Mouse (Mus musculus): ENCODE measurements at regions not wholly inside any gene's neighbourhood (a gene's known extent, or its start where the extent isn't known, plus 50 kb on each side); places are given as distances from the start of the nearest gene placed in this dataset.

DNA sequence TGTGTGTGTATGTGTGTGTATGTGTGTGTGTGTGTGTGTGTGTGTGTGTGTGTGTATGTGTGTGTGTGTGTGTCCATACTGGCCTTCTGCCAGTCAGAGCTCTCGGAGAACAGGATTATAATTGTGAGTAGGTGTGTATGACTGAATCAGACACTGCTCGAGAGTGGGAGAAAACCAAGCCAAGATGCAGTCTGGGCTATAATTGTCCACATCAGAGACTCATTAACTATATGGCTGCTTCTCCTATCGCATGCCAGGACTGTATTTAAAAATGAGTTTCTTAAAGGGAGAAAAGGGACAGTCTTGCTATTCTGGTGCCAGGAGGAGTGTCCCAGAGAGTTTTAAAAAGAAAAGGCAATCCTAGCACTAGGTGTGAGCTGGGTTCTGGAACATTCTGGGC is 58.7 kb upstream of the Adpgk start:
- Histone ChIP-seq H3K9ac (no peak overlapping the region), H3K27me3 (no peaks in the 10 kb centered on the region), H3K36me3 (replicated peaks) (no peaks in the 10 kb centered on the region), H3K9me3 (no peaks in the 10 kb centered on the region), H3K4me2 (no peak overlapping the region), H3K27ac (no peak overlapping the region), H3K4me1 (no peaks in the 10 kb centered on the region), H3K4me3 (replicated peaks) (no peak overlapping the region)
- ATAC-seq (ENCODE audit: low FRiP score), result no peak
- WGBS, result 75% methylated on average over 3 of the region's 3 CpGs

- H3K27me3 ChIP-seq, result no peaks in the 10 kb centered on the region
- no peak overlapping the region for H3K27ac ChIP-seq
- H3K36me3 ChIP-seq (replicated peaks), result no peaks in the 10 kb centered on the region
- no peak for ATAC-seq (ENCODE audit: low FRiP score)
- H3K4me1 ChIP-seq, result no peaks in the 10 kb centered on the region
- WGBS, result 85% methylated on average over 7 of the region's 7 CpGs
- no peak overlapping the region for H3K9ac ChIP-seq
- H3K4me3 ChIP-seq (replicated peaks), result no peak overlapping the region
- H3K4me2 ChIP-seq, result no peak overlapping the region
- no peaks in the 10 kb centered on the region for H3K9me3 ChIP-seq
Measured at GRCm38 (mm10) chr9:59231947-59232346, 59.4 kb upstream of the Adpgk start.

GRCm38 (mm10) chr9:59231186-59231585 is 60.2 kb upstream of the Adpgk start:
- Histone ChIP-seq H3K9ac (no peak overlapping the region), H3K4me3 (replicated peaks) (no peak overlapping the region), H3K27ac (no peak overlapping the region), H3K9me3 (no peaks in the 10 kb centered on the region), H3K4me1 (no peaks in the 10 kb centered on the region), H3K36me3 (replicated peaks) (no peaks in the 10 kb centered on the region), H3K4me2 (no peak overlapping the region), H3K27me3 (no peaks in the 10 kb centered on the region)
- ATAC-seq (ENCODE audit: low FRiP score), result no peak
- WGBS, result 78% methylated on average over 5 of the region's 5 CpGs

DNA sequence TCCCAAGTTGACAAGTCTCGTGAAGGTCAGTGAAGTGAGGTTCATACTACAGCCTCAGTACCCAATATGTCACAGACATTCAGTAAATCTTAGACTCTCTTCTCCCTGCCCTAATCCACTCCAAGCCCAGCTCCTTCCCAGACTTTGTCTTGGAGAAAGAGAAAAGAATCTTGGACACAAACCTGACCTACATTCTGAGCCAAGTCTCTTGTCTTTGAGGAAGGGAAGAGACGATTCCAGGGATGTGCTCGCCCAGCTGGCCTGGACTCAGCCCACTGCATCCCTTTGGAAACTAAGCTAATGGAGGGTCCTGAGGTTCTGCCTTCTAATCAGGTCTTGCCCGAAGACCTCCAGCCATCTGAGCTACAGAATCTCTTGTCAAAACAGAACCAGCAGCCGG is 61.2 kb upstream of the Adpgk start:
- WGBS, result 96% methylated on average over 5 of the region's 5 CpGs
- no peaks in the 10 kb centered on the region for H3K27me3 ChIP-seq
- no peaks in the 10 kb centered on the region for H3K9me3 ChIP-seq
- H3K9ac ChIP-seq, result no peak overlapping the region
- H3K36me3 ChIP-seq (replicated peaks), result no peaks in the 10 kb centered on the region
- no peaks in the 10 kb centered on the region for H3K4me1 ChIP-seq
- H3K4me2 ChIP-seq, result no peak overlapping the region
- no peak overlapping the region for H3K27ac ChIP-seq
- ATAC-seq (ENCODE audit: low FRiP score), result no peak
- no peak overlapping the region for H3K4me3 ChIP-seq (replicated peaks)

DNA sequence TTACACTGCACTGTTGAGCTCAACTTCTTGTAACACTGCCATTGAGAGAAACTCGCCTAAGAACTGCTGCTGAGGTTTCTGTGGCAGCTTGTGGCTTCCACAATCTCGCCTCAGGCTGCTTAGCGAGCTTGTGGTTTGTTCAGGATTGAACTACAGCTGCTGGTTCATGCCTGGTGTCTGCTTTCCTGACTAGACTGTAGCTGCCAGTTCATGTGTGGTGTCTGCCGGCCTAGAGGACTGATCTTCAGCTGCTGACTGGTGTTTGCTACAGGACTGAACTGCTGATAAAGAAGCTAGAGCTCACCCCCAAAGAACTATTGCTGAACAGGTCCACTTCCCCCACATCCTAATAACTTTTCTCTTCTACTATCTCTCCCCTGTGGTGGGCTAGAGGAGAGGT is 63.4 kb upstream of the Adpgk start:
- no peak for ATAC-seq (ENCODE audit: low FRiP score)
- H3K4me1 ChIP-seq, result no peaks in the 10 kb centered on the region

GRCm38 (mm10) chr9:59226361-59226760 is 65.0 kb upstream of the Adpgk start:
- H3K4me2 ChIP-seq, result no peak overlapping the region
- 93% methylated on average over 4 of the region's 4 CpGs for WGBS
- H3K9me3 ChIP-seq, result no peaks in the 10 kb centered on the region
- no peak overlapping the region for H3K9ac ChIP-seq
- H3K4me3 ChIP-seq (replicated peaks), result no peak overlapping the region
- H3K27me3 ChIP-seq, result no peaks in the 10 kb centered on the region; the same call in 1 of the 2 replicates
- no peaks in the 10 kb centered on the region for H3K36me3 ChIP-seq (replicated peaks)
- ATAC-seq (ENCODE audit: low FRiP score), result no peak
- H3K4me1 ChIP-seq, result no peaks in the 10 kb centered on the region
- no peak overlapping the region for H3K27ac ChIP-seq

More for the DNA sequence above, 63.4 kb upstream of the Adpgk start:
- no peak overlapping the region for H3K4me3 ChIP-seq (replicated peaks)
- H3K27ac ChIP-seq, result no peak overlapping the region
- H3K36me3 ChIP-seq (replicated peaks), result no peaks in the 10 kb centered on the region
- H3K9ac ChIP-seq, result no peak overlapping the region
- H3K27me3 ChIP-seq, result no peaks in the 10 kb centered on the region
- no peak overlapping the region for H3K4me2 ChIP-seq
- 81% methylated on average over 4 of the region's 4 CpGs for WGBS
- no peaks in the 10 kb centered on the region for H3K9me3 ChIP-seq

DNA sequence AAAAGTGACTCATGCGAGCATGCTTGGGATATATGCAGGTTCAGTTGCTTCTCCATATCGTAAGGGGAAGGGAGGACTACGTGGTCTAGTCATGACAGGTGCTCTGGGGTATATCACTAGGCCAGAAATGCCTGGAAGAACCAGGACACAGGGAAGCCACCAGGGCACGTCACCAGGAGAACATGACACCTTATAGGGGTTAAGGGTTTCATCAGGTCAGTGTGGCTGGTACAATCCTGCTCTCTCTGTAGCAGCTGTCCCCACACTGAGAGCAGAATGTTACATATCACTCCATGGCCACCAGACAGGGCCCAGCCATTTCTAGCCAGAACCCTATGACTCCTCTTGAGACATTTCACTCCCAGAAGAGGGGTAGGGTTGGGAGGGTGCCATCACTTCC is 72.1 kb upstream of the Adpgk start:
- no peak overlapping the region for H3K4me3 ChIP-seq (replicated peaks)
- no peaks in the 10 kb centered on the region; the same call in 1 of the 2 replicates for H3K27me3 ChIP-seq
- no peak overlapping the region for H3K4me2 ChIP-seq
- H3K27ac ChIP-seq, result no peak overlapping the region
- H3K9ac ChIP-seq, result no peak overlapping the region
- H3K4me1 ChIP-seq, result no peaks in the 10 kb centered on the region
- no peaks in the 10 kb centered on the region for H3K9me3 ChIP-seq
- ATAC-seq (ENCODE audit: low FRiP score), result no peak
- no peaks in the 10 kb centered on the region for H3K36me3 ChIP-seq (replicated peaks)
- WGBS, result 86% methylated on average over 4 of the region's 4 CpGs

DNA sequence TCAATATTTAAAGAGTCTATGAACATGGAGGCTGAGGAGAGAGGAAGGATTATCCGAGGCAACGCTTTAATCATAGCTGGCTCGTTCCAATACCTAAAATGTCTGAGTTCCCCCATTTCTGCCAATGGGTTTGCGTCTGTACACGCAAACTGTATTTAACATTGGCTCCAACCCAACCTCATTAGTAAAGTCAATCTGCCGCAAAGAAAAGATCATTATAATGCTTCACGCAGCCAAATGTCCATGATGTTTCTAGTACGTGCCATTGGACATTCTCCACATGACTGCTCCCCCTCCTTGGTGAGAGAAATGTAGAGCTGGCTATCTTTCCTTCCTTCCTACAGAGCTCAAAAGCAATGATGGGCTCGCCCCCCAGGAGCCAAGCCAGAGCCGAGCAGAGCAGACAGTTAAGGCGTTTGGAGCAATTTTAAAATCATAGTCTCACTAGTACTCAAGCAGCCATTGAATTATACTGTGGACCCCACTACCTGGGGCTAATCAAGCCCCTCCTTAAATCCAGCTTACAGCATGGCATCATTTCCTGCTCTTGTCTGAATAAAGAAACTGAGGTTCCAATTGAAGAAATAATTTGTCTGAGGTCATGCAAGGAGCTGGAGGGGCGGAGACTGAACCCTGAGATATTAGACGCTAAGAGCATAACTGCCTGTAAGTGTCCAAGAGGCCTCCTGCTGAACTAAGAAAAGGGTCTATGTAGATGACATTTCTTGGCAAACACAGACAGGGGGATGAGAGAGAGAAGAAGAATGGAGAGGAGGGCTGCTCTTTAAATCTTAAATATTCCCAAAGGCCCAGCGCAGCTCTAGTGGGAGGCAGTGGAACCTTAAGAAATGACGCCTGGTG is 88.5 kb upstream of the Adpgk start:
- WGBS, result 86% methylated on average over 15 of the region's 15 CpGs
- Histone ChIP-seq H3K9me3 (no peaks in the 10 kb centered on the region), H3K4me2 (no peak overlapping the region), H3K4me1 (0 out of 2 replicates have a peak, but pooled peaks cover 5% of the 10 kb centered on the region), H3K36me3 (replicated peaks) (no peaks in the 10 kb centered on the region), H3K4me3 (replicated peaks) (no peak overlapping the region), H3K27ac (no peak overlapping the region), H3K9ac (no peak overlapping the region), H3K27me3 (no peaks in the 10 kb centered on the region)
- no peak for ATAC-seq (ENCODE audit: low FRiP score)

DNA sequence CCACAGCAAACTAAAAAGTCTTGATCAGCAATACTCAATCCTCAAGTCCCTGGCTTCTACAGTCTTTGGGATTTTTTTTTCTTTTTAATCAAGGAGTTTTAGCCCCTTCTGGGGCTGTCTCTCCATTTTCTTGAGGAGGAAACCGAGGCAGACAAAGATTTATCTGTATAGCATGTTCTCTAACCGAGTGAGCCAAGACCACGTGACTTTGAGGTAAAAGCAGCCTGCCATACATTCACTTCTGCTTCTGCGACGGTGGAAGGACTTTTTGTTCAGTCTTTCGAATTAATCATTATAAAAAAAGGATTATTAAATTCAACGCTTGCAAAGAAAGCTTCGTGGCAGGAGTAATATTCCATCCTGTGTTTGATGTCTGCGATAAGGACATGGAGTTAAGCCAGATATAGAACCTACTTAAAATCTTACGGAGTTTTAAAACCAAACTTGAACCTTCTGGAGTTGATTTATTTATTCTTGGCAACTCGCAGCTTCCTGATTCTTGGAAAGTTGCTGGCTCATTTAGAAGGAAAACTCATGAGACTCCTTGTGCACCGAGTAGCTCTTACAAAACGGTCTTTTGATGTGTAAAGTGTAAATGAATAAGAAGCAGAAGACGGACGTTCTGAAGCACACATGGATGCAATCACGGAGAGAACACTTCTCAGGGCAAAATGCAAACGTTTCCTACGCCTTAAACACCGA is 91.7 kb upstream of the Adpgk start:
- 78% methylated on average over 19 of the region's 19 CpGs for WGBS

GRCm38 (mm10) chr9:59198221-59198875 is 93.0 kb upstream of the Adpgk start:
- H3K9me3 ChIP-seq, result no peaks in the 10 kb centered on the region
- H3K4me2 ChIP-seq, result no peak overlapping the region
- WGBS, result 63% methylated on average over 6 of the region's 6 CpGs
- H3K4me3 ChIP-seq (replicated peaks), result no peak overlapping the region
- H3K9ac ChIP-seq, result no peak overlapping the region
- no peak overlapping the region for H3K27ac ChIP-seq
- ATAC-seq (ENCODE audit: low FRiP score), result no peak
- 0 out of 2 replicates have a peak, but pooled peaks cover 5% of the 10 kb centered on the region for H3K4me1 ChIP-seq
- no peaks in the 10 kb centered on the region for H3K27me3 ChIP-seq
- H3K36me3 ChIP-seq (replicated peaks), result no peaks in the 10 kb centered on the region

More for the DNA sequence above, 91.7 kb upstream of the Adpgk start:
- no peak overlapping the region for H3K4me3 ChIP-seq (replicated peaks)
- H3K27me3 ChIP-seq, result no peaks in the 10 kb centered on the region
- H3K27ac ChIP-seq, result no peak overlapping the region
- no peaks in the 10 kb centered on the region for H3K36me3 ChIP-seq (replicated peaks)
- H3K9me3 ChIP-seq, result no peaks in the 10 kb centered on the region
- no peak for ATAC-seq (ENCODE audit: low FRiP score)
- 0 out of 2 replicates have a peak, but pooled peaks cover 5% of the 10 kb centered on the region for H3K4me1 ChIP-seq
- no peak overlapping the region for H3K9ac ChIP-seq
- no peak overlapping the region for H3K4me2 ChIP-seq

DNA sequence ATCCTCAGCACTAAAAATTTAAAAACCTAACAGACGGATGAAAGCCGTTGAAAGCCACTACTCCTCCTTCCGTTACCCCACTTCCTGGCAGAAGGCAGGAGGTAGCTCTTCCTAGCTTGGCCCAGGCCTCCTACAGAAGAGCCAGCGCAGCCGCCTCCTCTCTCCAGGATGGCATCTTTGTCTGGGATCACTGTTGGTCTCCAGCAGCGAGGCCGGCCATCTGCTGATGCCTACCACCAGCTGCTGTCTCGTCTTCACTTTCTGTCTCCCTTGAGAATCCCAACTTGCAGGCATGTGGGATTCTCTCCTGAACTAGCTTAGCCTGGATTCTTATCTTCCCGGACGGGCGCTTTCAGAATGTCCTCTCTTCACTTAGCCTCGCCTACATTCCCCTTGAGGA is 93.9 kb upstream of the Adpgk start:
- ATAC-seq (ENCODE audit: low FRiP score), result no peak
- Histone ChIP-seq H3K9me3 (no peaks in the 10 kb centered on the region), H3K4me1 (0 out of 2 replicates have a peak, but pooled peaks cover 5% of the 10 kb centered on the region), H3K9ac (no peak overlapping the region), H3K4me2 (no peak overlapping the region), H3K4me3 (replicated peaks) (no peak overlapping the region), H3K36me3 (replicated peaks) (no peaks in the 10 kb centered on the region), H3K27ac (no peak overlapping the region), H3K27me3 (no peaks in the 10 kb centered on the region)
- 88% methylated on average over 12 of the region's 12 CpGs for WGBS

DNA sequence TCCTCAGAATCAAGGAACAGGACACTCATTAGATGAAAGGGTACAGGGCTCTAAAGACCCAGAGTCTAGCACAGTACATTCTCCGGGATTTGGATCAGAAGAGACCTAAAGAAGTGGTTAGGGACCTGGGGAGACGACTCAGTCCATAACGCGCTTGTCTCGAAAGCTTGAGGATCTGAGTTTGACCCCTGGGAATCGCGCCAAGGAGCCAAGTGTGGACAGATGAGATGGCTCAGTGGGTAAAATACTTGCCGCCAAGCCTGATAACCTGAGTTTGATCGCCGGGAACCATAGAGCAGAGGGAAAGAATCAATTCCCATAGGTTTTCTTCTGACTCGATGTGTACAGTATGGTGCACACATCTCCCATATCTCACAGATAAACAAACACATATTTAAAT is 97.4 kb upstream of the Adpgk start:
- 92% methylated on average over 11 of the region's 11 CpGs for WGBS
- ATAC-seq (ENCODE audit: low FRiP score), result no peak

More for the DNA sequence above, 97.4 kb upstream of the Adpgk start:
- Histone ChIP-seq H3K36me3 (replicated peaks) (no peaks in the 10 kb centered on the region), H3K9ac (no peak overlapping the region), H3K4me3 (replicated peaks) (no peak overlapping the region), H3K4me2 (no peak overlapping the region), H3K9me3 (no peaks in the 10 kb centered on the region), H3K4me1 (0 out of 2 replicates have a peak, but pooled peaks cover 5% of the 10 kb centered on the region), H3K27me3 (no peaks in the 10 kb centered on the region), H3K27ac (no peak overlapping the region)
